Mouse (Mus musculus) MEL-GATA-1-ER (cell line): ENCODE results near the gene Ms4a1.
"Not testable (repeated sequence)": the region's sequence is repeated elsewhere in the genome, so short reads cannot be mapped to it uniquely, and the experiment has no call there.

Experiments used
- DNase-seq: peaks from one replicate; pipeline ENCODE4 v3.0.0-alpha.2; 2012; ENCODE audit warnings: low read depth; ENCODE audit errors: extremely low read depth

The Ms4a1 gene

DNA sequence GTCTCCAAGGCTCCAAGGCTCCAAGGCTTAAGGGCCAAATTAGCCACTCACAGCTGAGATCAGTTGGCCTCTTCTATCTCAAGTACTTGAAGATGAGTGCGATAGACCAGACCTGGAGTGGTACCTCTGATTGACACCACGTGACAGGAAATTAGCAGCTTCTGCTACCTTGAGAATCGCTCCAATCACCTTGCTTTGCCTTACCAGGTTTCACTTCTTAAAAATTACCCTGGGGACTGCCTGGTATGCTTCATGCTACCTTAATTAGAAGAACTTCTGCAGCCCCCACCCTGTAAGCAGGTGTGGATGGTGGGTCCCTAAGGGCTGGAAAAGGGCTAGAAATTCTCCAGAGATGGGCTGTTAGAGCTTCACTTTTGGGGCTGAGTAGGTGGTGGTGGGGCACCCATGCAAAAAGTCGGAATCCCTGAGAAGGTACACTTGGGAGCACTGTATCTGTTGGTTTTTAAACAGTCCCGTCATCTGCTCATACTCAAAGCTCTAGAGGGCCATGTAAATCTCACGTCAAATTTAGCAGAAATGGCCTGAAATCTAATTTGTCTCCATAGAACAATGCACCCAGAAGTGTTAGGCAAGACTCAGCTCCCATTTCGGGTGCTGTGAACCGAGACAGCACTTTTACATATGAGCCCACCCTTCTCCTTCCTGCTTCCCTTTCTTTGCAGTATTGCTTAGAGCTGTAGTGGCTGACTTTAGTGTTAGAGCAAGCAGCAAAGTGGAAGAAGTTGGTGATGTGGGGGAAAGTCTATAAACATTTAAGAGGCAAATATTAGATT, at the start of gene Ms4a1:
Gene Ms4a1, minus strand, starts transcription at position 190 of the 794 bp plus-strand sequence.
- DNase-seq: no peak

DNA sequence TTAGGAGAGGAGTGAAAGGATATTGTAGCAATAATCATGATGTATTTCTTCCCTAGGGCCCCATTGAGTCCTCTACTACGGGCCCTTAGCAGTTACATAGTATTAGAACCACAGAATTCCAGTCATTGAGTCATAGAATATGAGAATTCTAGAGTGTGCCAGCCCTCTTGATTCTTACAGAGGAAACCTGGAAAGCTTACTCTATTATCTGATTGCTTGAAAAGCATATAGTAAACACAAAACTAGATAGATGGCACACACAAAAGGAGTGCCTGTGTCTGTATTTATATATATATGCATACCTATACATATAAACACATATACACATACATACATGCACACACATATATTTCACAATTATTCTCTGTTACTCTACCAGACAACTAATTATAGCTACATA, 48.3 kb upstream of the Ms4a1 start, which contains the start of gene Ms4a14:
Gene Ms4a14, minus strand, starts transcription at position 101 of the 400 bp plus-strand sequence.
- no peak for DNase-seq

DNA sequence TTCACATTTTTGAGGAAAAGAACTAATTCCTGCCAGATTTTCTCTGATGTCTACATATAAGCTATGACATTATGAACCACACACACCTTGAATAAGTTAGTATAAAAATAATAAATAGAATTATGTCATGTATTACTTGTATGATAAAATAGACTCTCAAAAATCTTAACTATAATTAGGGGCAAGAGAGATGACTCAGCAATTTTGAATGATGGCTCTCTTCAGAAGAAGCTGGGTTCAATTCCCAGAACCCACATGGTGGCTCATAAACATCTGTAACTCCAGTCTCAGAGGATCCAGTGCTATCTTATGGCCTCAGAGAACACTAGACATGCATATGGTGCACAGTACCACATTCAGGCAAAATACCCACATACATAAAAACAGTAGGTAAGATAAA, 42.8 kb upstream of the Ms4a1 start:
- DNase-seq: no peak

DNA sequence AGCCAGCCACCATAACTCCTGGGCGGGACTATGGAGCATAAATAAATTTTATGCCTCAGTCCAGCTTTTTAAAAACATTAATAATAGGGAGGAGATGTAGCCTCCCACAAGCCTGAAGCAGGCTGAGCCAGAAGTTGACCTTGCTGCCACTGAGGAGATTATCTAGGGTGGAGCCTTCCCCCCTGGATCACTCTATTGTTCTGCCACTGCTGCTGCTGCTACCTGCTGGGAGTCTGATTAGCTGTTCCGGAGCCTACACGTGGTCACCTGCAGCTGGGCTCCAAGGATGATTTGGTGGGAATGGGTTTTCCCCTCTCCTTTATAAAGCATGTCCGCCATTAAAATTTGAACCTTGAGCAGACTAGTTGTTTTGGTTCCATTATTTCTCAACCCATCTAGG, 33.5 kb upstream of the Ms4a1 start:
- not testable (repeated sequence) for DNase-seq

DNA sequence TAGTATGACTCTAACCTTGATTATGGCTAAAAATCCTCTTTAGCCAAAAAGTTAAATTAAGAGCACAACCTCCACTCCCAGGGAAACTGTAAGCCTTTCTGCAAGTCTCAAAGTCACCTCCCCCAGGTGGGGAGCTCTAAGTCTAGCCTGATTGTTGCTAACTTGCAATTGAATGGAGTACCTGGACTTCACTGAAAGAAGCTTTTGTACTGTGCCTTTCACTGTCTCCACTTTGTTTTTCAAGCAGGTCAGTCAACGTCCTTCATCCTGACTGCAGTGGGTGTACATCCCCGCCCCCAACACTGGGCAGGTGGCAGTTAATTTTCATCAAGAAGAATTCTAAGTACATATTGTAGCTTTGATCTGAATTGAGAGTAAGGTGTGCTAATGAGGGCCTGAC, 32.9 kb upstream of the Ms4a1 start:
- no peak for DNase-seq

DNA sequence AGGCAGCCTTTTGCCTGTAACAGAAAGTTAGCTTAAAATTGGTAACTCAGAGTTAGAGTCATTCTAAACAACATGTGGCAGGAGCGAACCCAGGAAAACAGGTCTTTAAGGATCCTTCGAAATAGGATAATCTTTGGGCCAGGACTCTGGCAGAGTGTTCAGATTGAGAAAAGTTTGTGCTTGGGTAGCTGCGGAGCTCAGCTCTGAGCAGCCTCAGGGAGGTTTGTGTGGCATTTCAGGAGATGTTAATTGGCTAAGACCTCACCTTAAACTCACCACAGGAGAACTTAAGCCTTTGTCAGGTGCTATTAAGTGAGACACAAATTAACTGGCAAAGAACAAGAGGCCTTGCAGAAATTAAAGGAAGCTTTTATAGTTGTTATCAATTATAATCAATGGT, 27.6 kb upstream of the Ms4a1 start:
- not testable (repeated sequence) for DNase-seq

DNA sequence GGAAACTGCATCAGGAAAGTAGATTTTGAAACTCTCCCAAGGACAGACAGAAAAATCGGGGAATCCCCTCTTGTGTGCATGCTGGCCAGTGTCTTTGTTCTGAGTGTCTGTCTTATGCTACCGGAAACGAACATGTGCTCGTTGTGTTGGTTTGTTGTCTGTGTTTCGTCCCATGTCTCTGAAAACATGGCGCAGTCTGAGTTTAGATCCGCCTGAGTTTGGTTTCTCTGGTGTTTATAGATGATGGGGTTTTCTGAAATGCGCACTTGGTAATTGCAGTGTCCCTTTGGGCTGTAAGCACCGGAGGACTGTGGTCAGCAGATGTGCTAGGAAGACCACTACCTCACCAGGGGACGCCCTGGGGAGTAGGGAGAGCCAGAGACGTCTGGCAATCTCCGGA, 26.9 kb upstream of the Ms4a1 start:
- DNase-seq: no peak

DNA sequence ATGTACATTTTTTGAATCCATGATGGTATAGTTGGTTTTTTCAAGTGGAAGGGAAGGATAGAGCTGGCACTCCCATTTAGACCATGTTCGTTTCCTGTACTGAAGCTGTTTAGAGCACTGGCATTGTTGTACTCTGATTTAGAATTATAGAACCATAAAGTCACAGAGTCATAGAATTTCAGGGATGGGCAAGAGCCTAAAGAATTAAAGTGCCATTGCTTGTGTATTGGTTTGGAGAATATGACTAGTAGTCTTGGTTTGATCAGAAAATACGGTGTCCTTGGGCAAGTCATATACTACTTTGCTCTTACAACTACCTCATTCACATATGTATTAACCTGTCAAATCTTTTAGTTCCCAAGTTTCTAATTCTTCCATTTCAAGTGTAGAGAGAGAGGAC, 17.7 kb upstream of the Ms4a1 start, which contains the start of gene Ms4a5:
Gene Ms4a5, minus strand, starts transcription at position 101 of the 400 bp plus-strand sequence.
- no peak for DNase-seq

DNA sequence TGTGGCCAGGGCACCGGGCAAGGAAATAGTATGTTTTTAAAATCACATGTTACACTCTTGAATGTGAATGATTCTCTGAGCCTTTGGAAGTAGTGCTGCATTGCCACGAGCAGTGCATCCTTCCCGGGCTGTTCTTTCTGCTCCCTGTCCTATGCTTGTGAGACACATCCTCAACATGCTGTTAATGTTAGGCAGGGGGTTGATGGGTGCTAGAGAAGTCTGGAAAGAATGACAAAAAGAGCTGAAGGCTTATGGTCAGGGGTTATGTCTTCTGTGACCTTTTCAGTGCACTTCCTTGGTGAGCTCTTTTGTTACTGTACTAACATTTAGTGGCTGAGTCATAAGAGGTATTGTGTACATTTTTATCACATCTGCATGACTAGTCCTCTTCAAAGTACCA, 14.2 kb upstream of the Ms4a1 start:
- no peak for DNase-seq

DNA sequence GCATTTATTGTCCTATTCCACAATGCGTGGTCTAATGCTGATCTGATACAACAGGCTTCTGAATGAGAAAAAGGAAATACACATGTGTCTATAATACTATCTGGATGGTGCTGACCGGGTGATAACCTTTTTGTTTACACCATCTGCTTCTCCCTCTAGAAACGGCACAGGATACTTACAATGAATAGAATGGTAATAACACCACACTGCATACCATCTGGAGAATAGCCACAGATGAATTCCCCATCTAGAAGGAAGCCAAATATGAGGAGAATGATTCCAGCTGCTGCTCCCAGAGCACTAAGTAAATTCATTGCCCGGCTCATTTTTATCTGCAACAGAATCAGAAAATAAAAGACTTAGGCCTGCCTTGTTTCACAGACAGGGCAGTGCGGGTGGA, 10.4 kb upstream of the Ms4a1 start:
- no peak for DNase-seq

DNA sequence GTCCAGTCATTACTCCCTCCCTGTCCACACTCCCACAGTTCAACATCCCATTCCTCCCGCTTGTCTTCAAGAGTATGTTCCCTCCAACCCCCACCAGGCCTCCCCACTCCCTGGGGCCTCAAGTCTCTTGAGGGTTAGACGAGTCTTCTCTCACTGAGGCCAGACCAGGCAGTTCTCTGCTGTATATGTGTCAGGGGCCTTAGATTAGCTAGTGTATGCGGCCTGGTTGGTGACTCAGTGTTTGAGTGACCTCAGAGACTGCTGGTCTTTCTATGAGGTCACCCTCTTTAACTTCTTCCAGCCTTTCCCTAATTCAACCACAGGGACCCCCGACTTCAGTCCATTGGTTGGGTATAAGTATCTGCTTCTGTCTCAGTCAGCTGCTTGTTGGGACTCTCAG, 915 bp upstream of the Ms4a1 start:
- DNase-seq: no peak

DNA sequence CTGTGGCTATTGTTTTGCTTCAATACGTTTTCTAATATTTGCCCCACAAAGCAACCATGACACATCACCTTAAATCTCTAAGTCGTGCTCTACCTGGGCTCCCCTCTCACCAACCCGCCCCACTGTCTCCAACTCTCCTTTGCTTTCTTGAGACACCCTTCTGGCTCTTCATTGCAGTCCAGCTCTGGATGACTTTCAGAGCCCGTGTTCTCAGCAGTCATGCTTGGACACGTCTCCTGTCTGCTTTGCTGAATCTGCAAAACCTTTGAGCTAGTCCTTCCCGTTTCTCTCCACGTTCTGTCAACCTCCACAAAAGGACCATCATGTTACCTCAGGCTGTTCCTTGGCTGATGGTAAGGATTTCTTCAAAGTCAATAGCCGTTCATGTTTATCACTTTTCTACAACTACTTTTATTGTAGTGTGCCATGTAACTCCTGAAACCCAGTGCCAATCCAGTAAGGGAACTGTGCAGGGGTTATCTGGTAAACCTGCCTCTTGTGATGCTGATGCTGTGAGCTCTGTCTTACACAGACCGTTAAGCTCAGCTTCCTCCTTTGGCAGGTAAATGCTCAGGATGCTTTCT, 1.3 kb downstream of the Ms4a1 start:
- no peak for DNase-seq

DNA sequence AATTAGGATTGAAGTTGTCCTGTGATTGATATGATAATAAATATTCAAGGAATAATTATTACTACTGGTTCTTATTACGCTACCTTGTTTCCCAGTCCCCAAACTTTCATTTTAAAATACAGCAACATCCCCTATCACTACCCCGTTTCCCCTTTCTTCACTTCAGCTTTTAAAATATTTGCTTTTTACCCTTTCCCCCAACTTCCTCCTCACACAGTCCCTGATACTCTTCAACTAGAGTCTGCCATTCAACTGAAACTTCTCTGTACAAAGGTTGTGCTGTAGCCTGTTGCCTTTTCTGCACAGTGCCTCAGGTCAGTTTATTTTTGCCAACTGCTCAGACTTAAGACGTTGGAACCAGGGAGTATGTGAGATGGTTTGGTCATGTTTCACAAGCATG, 2.5 kb downstream of the Ms4a1 start:
- DNase-seq: no peak

DNA sequence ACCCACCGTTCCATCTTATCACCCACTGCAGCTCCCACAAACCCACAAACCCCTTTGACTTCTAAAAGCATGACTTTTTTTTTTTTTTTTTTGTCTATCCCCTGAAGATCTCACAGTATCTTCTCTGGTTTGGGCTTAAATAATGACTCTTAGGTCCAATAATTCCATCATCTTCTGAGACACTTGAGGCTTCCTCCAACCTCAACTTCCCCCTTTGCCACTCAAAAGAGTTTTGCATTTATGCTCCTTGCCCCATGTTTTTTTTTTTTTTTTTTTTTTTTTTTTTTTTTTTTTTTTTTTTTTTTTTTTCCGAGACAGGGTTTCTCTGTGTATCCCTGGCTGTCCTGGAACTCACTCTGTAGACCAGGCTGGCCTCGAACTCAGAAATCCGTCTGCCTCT, 3.1 kb downstream of the Ms4a1 start:
- not testable (repeated sequence) for DNase-seq

DNA sequence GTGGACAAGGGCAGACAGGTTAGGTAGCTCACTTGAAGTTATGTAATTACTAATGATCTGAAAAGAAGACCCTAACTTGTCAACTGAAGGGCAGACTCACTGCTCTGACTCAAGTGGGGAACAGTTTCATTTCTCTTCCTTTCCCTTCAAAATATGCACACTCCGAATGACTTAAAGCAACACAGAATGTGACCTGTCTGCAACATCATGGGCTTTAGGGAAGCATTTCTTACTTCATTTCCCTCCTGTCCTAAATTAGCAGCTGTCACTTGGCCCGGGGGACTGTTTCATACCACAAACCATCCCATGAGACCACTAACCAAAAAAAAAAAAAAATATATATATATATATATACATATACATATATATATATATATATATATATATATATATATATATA, 4.5 kb downstream of the Ms4a1 start:
- DNase-seq: no peak

DNA sequence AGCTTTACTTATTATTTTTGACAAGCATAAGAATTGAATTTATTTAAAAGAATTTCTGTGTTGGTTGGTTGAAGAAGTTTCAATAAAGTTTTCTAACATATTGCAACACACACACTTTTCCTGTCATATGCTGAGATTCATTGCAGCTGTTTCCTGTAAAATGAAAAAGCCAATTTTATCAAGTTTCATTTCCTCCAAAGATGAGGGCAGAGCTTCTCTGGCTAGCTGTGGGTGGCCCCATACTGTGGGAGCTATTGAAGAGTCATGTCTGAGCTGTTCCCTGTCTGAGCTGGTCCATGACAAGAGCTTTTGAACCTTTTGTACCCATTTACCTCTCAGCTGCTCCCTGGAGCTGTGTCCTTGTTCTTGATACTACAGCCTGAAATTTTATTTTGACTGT, 21.8 kb downstream of the Ms4a1 start:
- no peak for DNase-seq

DNA sequence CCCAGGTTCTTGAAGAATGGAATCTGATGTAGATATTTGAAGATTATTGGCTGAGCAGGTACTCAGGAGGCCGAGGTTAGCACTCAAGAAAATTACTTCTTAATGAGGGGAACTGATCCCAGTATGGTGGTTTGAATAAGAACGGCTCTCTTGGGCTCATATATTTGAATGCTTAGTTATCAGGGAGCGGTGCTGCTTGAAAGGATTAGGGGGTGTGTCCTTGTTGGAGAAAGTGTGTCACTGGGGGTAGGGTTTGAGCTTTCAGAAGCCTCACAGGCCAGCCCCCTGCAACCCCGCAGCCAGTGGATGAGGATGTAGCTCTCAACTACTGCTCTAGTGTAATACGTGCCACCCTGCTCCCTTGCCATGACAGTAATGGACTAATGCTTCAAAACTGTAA, 23.5 kb downstream of the Ms4a1 start:
- DNase-seq: no peak

DNA sequence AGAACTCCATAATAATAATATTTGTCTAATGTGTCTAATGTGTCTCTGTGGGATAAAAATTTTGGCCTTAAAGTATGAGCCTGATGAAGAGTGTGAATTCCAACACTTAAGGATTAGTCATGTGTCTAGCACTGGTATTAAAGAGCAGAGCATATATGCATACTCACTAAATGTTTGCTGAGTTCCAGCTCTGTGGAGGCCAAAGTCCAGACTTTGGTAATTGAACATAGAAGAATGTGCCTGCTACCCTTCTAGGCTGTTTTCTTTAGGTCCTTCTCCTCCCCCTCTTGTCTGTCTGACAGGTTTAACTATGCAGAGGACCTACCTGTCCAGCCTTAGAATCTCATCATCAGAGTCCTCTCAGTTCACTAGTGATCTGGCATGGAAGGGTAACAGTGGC, 30.2 kb downstream of the Ms4a1 start:
- no peak for DNase-seq

DNA sequence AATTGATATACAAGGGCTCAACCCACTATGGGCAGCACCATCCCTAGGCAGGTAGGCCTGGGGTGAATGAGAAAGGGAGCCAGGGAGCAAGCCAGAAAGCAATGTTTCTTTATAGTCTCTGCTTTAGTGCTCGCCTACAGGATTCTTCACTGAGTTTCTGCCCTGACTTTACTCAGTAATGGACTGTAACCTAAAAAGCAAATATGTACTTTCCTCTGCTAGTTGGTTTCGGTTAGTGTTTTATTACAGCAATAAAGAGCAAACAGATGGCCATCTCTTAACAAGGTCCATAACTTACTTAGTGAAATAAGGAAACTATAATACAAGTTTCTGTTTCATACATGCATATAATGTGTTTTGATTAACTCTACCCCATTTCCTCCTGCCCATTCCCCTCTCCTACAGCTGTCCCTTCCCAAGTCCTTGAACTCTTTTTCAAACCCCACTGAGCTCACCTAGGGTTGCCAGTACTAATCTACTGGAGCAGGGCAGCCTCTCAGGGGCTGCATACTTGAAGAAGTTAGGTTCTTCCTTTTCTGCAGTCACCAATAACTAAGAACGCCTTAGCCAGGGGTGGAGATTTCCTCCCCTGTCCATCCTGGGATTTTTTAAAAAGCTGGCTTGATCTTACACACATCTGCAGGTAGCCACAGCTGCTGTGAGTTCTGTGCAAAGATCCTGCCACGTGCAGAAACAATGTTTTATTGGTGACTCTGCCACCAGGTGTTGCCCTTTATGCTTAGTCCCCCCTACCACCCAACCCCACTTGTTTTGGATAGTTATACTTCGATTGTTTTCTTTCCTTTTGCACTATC, 30.9 kb downstream of the Ms4a1 start:
- no peak for DNase-seq

DNA sequence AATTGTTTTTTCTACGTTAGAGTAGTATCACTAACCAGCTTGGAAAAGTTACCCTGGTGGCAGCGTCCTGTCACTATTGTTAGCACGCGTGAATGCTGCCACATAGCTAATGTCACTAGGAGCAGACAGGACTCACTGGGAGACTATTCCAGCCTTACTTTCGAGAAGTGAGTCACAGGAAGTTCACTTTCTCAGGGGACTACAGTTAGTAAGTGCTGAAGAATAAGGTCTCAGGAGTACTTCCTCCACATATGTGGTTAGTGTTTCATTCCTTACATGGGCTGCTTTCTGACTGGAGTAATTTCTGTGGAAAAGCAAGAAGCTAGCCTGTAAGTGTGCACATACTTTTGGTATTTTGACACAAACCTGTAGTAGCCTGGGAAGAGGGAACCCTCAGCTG, 31.8 kb downstream of the Ms4a1 start:
- no peak for DNase-seq

DNA sequence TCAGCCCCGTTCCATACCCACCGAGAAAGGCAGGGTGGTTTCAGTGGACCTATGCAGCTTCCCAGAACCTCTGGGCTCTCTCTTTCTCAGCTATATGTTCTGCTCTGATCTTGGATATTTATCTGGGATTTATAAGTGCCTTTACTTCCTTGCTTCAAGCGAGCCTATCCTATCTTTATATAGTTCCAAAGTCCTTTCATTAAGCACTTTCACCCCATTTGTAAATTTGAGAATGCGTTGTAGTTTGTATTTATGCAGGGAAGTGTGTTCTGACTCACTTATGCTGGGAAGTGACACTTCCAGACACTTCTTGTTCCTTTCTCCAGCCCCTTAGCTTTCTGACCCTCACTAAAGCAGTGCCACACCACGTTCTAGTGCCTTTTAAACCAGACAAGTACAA, 33.7 kb downstream of the Ms4a1 start, which contains the start of gene Ms4a12:
Gene Ms4a12, minus strand, starts transcription at position 101 of the 400 bp plus-strand sequence.
- no peak for DNase-seq
